Mouse (Mus musculus): ENCODE results near the gene Ccdc86. TPM values are rescaled to one million over a fixed set of nuclear protein-coding genes. Genes with fewer than 3 reads are reported as not detected.

The Ccdc86 gene
- total RNA-seq, 4 experiments from 2014 or later = 13.4 to 14.5 (median 13.9) TPM

DNA sequence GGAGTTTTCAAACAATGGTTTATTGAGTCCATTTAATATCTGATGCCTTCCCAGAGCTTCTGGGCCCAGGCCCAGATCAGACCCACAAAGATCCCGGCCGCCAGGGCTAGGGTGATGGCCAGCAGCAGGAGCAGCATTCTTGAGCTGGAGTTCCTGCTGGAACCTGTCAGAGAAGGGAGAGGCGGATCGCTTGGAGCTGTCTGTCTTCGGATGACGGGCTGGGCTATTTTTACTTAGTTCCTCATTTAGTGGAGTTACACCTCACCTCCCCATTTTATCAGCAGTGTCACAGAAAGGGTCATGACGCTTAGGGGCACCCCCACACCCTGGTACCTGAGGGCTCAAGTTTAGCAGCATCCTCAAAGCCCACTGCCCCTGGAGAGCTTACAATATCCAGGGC lies 34.8 kb downstream of the Ccdc86 start:
- no peak for DNase-seq (ENCODE audit: low spot score in 2 of 2)

DNA sequence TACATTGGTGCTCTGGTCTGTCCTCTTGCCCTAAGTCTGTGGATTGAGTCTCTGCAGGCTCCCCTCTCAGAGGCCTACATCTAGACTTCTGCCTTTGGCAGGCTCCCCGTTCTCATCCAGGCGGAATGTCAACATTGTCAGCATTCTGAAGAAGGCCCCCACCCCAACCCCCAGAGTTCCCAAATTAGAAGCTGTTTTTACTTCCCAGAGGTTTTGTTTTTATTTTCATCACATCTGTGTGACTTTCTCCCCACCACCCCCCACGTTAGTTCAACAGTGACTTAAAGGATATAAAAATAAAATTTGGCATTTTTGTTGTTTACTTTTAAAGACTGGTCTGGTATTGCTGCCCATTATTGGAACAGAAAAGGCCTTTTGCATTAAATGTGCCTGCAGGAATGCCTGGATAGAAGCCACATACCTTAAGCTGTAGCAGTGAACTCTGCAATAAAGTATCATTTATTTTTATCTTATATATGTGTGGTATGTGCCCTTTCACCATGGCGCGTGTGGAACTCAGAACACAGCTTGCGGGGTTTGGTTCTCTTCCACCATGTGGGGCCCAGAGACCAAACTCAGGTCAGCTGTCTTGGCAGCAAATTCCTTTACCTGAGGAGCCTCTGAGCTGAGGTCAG lies 39.9 kb downstream of the Ccdc86 start:
- no peak for DNase-seq (ENCODE audit: low spot score in 2 of 2)

DNA sequence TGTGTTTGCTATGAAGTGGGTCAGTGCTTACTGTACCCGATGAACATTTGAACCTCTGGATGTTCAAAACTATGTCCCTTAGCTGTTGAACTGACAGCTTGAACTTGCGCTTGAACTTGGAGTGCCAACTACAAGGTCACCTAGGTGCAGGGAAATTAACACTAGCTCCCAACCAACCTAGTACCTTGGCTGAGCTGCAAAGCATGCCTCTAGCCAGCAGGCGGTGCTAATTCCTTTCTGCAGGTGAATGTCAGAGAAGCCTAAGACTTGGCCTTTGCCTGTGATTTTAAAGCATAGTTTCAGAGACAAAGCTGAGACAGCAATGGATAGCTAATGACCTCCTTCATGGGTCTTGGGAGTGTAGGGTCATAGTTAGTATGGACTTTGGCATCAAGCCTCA lies 41.2 kb downstream of the Ccdc86 start:
- DNase-seq (ENCODE audit: low spot score in 2 of 2) = peak; percentile 39 to 42

DNA sequence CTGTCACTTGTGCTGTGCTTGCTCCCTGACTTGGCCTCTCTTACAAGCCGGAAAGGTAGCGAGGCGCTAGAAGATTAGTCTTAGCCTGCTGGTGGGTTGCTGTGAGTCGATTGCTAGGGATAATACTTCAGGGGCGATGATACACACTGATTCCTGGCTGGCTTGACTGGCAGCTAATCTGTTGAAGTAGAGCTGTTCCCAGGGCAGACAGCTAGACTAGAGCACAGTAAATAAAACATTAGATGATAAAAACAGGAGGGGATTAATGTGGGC lies 43.4 kb downstream of the Ccdc86 start:
- no peak for DNase-seq (ENCODE audit: low spot score in 2 of 2)

DNA sequence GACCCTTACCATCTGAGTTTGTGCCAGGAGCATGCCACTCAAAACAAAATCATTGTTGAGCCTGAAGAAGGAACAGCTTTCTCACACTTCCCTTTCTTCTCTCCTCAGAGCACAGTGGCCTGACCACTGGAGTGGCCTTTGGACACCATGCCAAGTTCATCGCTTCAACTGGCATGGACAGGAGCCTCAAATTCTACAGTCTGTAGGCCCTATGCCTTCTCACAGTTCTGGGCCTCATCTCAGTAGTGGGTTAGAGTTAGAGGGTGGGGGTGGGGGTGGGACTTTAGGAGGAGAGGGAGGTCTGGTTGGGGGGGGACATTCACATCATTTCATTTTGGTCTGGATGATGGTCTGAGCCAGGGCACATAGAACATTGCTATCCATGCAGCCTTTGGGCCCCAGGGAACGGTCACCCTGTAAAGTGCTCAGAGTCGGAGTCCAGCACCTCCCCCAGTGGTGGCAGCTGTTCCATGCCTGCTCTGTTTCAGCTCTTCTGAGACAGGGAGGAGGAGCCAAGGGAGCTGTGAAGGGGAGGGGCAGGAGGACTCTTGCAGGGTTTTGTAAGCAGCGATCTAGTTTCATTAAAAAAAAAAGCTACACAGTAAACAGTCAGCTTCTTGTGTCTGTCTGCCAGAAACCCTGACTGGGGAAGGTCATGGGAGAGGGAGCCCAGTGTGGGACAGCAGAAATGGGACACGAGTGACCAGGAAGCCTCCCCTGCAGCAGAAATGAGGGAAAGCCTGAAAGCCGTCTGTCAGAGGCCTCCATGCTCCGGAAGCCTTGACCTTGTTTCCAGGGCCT lies 43.9 kb downstream of the Ccdc86 start:
- peak; percentile 78 to 87 for DNase-seq (ENCODE audit: low spot score in 2 of 2)

DNA sequence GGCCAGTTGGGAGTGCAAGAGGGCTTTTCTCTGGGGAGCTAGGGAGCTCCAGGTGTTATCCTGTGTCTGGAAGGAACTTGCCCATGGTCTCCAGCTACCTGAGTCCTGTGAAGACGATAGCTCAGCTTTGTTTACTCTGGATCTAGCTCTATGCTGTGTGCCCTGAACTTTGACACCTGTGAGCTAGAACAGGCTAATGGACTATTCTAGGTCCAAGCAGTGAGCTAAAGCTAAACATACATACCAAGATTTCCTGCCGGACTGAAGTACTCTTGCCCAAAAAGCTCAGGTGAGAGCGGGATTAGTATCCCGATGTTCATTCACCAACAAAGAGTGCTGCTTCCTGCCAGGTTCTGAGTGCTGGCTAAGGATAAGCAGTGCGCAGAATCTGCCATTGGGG lies 44.6 kb downstream of the Ccdc86 start:
- DNase-seq (ENCODE audit: low spot score in 2 of 2) = no peak

DNA sequence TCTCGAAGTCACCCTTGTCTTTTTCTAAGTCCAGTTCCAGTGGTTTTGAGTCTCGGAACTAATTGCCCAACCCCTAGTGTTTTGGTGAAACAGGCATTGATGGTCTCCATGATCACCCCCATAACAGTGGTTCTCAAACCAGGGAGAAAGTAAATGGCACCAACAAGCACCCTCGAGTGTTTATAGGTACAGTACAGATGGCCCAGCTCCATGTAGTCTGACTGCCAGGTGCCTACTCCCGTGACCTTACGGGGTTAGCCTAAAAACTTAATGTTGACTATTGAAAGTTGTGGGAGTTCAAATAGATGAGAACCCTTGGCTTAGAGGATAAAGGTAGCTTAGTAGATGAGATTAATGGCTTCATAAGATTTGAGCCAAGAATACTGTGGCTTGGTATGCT lies 48.0 kb downstream of the Ccdc86 start:
- DNase-seq (ENCODE audit: low spot score in 2 of 2) = no peak

DNA sequence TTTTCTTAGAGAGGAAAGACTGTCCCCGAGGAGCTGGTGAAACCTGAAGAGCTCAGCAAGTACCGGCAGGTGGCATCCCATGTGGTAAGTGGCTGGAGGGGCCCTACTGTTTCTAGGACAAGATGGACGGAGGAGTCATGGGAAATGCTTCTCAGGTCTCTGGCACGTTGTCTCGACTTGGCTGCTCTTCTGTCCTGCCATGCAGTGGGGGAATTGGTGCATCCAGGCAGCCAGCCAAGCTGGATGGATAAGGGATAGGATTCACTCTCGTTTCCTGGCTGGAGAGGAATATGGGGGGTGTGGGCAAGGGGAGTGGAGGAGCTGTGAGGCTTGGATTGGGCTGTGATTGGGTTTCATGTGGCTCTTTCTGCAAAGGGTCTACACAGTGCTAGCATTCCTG lies 48.8 kb downstream of the Ccdc86 start:
- DNase-seq (ENCODE audit: low spot score in 2 of 2) = peak; percentile 51 to 70

DNA sequence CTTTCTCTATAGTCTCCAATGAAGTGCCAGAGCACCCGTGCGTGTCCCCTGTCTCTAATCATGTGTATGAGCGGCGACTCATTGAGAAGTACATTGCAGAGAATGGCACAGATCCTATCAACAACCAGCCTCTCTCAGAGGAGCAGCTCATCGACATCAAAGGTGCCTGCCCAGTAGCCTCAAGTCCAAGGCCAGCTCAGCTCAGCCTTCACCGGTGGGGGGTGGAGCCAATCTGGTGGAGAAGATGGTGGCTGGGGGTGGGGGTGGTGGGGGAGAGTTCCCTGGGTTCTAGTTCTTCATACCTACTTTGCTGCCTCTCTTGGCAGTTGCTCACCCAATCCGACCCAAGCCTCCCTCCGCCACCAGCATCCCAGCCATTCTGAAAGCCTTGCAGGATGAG lies 51.6 kb downstream of the Ccdc86 start:
- no peak for DNase-seq (ENCODE audit: low spot score in 2 of 2)

DNA sequence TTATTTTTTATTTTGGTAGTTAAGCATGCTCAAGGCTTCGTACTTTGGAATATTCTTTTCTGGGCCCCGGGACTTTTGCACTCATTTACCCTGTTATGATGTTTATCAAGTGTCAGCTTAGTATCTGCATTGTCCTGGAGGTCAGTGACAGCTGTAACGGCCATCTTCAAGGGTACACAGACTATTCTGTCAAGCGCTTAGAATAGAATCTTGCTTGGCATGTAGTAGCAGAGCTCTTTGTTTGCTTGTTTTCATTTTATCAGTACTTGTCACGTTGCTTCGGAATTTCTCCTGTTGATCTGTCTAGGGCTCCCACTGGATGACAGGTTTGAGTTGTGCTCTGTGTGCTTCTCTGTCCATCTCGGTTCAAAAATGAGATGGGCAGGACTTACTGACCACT lies 52.2 kb downstream of the Ccdc86 start:
- no peak for DNase-seq (ENCODE audit: low spot score in 2 of 2)

DNA sequence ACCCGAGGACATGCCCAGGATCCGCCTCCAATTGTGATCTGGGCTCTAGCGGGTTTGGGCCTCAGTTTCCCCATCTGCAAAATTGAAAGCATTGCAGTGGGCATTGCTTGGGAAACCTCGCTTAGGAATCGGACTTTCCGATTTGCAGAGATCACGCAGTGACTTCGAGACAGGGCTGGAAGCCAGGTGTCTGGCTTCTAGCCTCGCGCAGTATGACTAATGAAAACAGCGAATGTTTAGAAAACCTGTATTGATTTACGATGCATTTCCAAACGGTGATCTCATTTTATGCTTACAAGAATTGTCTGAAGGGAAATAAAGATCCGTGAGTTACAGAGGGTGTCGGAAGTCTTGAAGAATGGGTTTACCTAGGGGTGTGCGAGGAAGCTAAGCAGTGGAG lies 53.4 kb downstream of the Ccdc86 start:
- DNase-seq (ENCODE audit: low spot score in 2 of 2) = no peak

DNA sequence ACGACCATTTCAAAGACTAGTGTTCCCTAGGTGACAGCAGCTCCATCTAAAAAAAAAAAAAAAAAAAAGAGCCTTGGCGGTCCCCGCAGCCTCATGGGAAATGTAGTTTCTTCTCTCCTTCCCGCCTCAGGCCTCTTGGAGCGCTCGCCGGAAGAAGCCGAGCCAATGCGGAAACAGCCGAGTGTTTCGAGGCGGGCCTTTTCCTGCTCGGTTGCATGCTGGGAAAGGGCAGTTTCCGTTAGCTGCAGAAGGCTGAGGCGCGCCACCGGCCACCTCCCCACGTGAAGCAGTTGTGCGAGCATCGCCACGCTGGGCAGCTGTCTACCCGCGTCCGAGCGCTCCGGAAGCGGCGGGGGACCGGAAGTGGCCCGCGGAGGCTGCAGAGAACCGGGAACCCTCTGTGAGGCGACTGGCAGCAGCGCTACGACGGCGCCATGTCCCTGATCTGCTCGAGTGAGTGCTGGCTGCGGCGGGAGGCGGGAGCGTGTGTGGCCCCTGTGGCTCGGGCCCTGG lies 54.0 kb downstream of the Ccdc86 start, which contains the start of gene Prpf19:
Gene Prpf19 (plus strand): TSS at position 216 of the 513 bp plus-strand sequence.
- DNase-seq (ENCODE audit: low spot score in 2 of 2) = peak; percentile 95 to 97

DNA sequence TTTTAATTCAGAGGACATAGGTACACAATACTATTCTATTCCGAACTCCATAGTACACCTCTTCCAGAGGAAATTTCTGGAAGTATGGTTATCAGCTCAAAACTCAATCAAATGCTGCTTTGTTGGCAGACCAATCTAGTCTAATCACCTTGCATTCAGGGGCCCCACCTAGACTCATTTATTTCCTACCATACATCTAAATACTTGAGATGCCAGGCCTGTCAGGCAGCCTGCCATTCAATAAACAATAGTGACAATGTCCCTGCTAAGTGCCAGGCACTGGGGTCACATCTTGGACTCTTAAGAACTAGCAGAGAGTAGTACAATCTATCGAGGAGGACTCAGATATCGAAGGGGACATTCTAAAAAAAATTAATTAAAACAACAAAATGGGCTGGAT lies 56.9 kb downstream of the Ccdc86 start:
- DNase-seq (ENCODE audit: low spot score in 2 of 2) = no peak

Other genes with a start within 250 kb of the Ccdc86 start
- gene Cd5, start 210.3 kb downstream of the Ccdc86 start, total RNA-seq (2022) = under 1 TPM in 1 of 4 experiments, not detected in 3; 0.27 TPM
- gene Cd6, start 119.2 kb downstream of the Ccdc86 start, total RNA-seq (2022) = not detected
- under 1 TPM; 0.08 to 0.45 (median 0.22) TPM for gene Slc15a3, start 109.5 kb downstream of the Ccdc86 start, total RNA-seq (2022)
- 1 to 10 TPM; 2.7 to 4.3 (median 3.4) TPM for gene Tmem132a, start 79.3 kb downstream of the Ccdc86 start, total RNA-seq (2022)
- gene Tmem109, start 67.3 kb downstream of the Ccdc86 start, total RNA-seq (2022) = 100 to 1,000 TPM; 228 to 296 (median 253) TPM
- gene Prpf19, start 54.0 kb downstream of the Ccdc86 start, total RNA-seq (2022) = 100 to 1,000 TPM; 151 to 188 (median 167) TPM
- gene Zp1, start 28.6 kb downstream of the Ccdc86 start, total RNA-seq (2022) = not detected
- not detected for gene Ptgdr2, start 12.1 kb downstream of the Ccdc86 start, total RNA-seq (2022)
- not detected for gene Ms4a10, start 25.4 kb upstream of the Ccdc86 start, total RNA-seq (2022)
- gene Ms4a15, start 44.0 kb upstream of the Ccdc86 start, total RNA-seq (2022) = not detected
- not detected for gene Ms4a18, start 68.8 kb upstream of the Ccdc86 start, total RNA-seq (2022)
- gene Ms4a8a, start 131.8 kb upstream of the Ccdc86 start, total RNA-seq (2022) = under 1 TPM in 3 of 4 experiments, not detected in 1; 0.36 to 0.56 (median 0.39) TPM
- not detected for gene 1700017D01Rik, start 181.6 kb upstream of the Ccdc86 start, total RNA-seq (2022)
- gene 1700025F22Rik, start 216.1 kb upstream of the Ccdc86 start, total RNA-seq (2022) = not detected
- not detected for gene Ms4a13, start 247.5 kb upstream of the Ccdc86 start, total RNA-seq (2022)

Data from gastrocnemius, adult 8-10 months (tissue).